Mouse (Mus musculus) adrenal gland, postnatal 4 days (tissue): Measurements from ENCODE around the gene Susd5. TPM values are rescaled to one million over a fixed set of nuclear protein-coding genes. Genes with fewer than 3 reads are reported as not detected.
A peak's percentile ranks its signal among the peaks of the same experiment; 100 is the strongest.
"Not testable (repeated sequence)": the region's sequence is repeated elsewhere in the genome, so short reads cannot be mapped to it uniquely, and the experiment has no call there.

ENCODE experiments used
- DNase-seq, 2 experiments: peaks; one replicate each; pipeline ENCODE4 v3.0.0; 2021 to 2022; ENCODE audit warnings: low spot score in 2 of 2, mixed read lengths in 2 of 2
- total RNA-seq, 2 experiments: library from RNA; stranded (reverse); gene quantifications; 2 replicates each; pipeline ENCODE4 v1.2.3; 2021

Gene Susd5
- total RNA-seq, 2 experiments from 2014 or later, result 0.67 to 0.76 TPM

DNA sequence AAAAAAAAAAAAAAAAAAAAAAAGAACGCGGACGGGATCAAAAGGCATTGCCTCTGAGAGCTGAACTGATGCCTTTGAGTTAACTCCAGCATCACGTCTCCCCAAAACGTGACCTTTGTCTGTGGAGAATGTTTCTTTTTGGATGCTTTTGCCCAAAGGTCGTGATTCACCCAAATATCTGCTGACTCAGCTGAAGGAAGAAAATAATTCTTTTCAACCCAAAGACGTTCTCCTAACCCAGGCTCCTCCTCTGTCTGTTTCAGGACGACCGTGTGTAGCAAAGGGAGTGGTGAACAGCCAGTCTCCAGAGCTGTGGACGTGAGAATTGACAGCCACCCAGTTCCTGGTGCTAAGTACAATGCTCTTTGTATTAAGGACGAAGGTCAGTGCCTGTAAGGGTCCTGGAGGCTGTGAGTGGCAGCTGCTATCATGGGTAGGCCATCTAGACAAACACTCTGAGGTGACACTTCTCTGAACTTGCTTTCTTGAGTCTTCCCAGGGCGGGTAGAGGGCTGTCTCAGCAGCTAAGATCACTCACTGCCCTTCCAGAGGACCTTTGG lies 11.6 kb downstream of the Susd5 start:
- DNase-seq, result no peak

DNA sequence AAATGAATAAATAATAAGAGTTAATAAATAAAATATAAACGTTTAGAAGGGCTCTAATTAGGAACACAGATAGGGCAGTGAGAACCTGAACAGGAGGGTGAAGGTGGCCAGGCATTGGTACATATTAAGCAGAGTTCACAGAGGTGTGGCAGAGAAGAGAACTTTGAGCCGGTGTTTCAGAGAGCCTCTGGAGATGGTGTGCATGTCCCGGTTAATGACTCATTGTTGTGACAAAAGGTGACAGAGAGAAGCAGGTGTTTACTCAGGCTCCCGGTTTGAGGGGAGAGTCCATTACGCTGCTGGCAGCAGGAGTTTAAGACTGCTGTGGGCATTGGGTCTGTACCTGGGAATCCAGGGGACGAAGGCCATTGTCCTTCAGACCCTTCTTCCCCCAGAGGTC lies 12.4 kb downstream of the Susd5 start:
- DNase-seq, result no peak

DNA sequence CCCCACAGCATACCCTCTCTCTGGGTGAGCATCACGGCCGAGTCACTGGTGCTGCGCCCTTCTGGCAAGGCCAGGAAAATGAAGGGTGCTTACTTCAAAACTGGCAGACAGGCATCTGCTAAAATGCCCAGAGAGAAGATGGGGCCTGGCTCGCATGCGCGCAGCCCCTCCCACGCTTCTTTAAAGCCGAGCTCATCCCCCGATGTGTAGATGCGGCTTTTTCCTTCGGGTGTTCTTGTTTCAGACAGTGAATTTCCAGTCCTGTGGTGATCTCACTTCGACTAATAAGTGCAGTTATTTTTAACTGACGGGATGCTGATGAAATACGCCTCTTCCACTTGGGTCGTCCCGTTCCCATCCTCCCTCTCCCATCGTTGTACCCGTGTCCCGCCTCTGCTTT lies 16.7 kb downstream of the Susd5 start:
- no peak for DNase-seq

DNA sequence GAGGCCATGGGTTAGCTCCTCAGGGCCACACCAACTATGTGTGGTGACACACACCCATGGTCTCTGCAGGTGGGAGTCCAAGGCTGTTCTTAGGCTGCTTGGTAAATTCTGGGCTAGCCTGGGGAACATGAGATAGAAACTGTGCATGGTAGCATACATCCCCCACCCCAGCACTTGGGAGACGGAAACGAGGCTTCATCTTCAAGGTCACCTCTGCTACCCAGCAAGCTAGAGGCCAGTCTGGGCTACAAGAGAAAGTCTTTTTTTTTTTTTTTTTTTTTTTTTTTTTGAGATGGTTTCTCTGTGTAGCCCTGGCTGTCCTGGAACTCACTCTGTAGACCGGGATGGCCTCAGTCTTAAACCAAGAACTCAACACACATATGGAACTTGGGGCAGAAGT lies 29.5 kb downstream of the Susd5 start:
- DNase-seq, result no peak

DNA sequence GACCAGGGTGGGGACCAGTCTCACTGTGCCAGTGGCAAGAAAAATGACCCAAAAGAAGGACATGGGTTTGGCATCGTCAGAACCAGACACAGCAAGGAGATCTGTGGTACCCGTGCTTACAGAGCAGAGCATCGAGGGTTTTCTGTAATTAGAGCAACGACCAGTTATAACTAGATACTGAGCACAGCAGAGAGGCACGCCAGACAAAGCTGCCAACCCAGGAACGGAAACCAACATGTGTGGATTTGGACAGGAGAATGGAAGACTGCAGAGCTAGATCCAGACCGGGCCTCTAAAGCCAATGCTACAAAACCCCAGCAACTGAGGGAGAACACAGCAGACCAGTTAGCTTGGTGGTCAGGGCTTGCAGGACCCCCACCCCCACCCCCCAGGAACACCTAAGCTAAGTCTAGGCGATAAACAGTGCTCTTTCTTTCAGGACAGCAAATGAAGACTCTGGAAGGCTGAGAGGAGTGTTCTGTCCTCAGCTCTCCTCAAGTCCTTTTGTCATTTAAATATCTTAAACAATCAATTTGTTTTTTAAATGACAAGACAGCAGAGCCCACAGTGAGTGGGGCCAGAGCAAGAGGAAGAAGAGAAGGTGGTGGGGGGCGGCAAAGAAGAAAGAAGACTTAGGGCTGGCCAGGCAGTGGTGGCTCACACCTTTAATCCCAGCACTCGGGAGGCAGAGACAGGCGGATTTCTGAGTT lies 30.3 kb downstream of the Susd5 start:
- no peak for DNase-seq

DNA sequence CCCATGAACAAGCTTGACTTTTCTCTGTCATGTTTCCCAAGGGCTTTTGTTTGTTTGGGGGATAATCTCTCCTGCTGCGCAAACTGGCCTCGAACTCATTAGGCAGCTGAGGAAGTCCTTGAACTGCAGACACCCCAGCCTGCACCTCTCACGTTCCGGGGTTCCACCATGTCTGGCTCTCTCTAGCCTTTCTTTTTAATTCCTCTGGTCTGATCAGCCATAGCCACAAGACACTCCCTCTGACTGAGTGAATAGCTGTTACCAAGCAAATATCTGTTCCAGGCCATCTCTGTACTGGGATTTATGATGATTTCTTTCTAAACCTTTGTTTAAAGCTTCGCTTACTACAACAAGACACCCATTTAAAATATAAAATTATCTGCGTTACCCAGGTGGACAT lies 31.9 kb downstream of the Susd5 start:
- not testable (repeated sequence) for DNase-seq

DNA sequence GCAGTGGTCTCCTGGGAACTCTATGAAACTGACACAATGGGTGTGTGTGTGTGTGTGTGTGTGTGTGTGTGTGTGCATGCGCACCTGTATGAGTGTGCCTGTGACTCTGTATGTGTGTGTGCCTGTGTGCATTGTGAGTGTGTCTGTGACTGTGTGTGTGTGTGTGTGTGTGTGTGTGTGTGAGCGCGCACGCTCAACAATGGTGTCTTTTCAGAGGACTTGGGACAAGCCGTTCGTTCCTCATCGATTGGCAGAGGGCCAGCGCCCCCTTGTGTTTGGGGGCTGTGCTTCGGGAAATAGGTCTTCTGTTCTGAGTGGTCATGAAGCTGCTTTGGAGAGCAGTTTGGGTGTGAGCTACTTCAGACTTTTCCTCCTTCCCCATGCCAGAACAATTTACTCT lies 35.2 kb downstream of the Susd5 start:
- not testable (repeated sequence) for DNase-seq

DNA sequence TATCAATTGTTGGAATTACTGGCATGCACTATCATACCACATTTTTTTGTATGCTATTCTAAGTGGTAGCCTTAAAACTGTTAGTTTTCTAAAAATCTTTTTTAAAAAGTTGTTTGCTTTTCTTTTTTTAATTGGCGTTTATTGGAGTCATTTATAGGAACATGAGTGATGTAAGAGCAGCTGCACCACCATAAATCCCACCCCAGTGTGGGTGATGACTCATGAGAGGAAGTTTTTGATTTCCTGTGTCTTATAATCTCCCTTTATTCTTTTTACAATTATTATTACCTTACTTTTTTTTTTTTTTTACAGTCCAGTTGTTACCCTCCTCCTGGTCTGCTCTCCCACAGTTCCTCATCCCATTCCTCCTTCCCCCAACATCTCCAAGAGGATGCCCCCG lies 37.9 kb downstream of the Susd5 start:
- no peak for DNase-seq

DNA sequence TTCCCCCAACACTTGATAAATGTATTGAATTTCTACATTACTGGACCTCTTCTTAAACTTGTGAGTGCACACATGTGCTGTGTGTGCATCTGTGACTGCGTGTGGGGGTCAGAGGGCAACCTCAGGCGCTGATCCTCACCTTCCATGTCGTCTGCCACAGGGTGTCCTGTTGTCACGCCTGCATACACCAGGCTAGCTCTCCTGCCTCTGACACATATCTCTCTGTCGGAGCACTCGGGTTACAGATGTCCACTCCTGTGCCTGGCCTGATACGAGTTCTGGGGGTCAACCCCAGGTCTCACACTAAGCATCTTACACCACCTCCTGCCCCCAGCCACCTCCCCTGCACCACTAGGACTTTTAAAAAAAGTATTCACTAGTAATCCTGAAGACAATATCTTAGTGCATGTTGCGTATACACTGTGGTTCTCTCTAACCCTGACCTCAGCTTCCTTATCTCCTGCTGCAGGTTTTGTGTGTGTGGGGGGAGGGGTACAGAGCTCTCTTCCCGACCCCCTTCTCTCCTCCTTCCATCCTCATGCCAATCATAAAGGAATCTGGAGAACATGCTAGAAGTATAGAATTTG lies 41.9 kb downstream of the Susd5 start:
- no peak for DNase-seq

DNA sequence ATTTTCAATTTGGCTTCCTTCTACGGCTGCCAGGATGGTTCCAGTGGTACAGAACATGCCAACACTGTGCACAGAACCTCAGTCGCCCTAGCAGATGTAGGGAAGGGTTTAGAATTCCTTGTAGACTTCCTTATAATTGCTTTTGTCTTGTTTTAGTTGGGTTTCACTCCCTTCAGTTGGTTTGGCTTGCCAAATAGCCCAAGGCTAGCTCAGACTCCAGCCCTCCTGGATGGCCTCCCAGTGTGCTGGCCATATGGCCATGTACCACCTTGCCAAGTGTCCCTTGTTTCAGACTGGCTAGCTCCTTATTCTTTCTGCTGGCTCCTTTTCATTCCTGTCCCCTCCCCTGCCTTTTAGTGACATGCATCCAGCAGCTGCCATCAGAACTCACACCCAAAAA lies 53.3 kb downstream of the Susd5 start:
- DNase-seq, result no peak

DNA sequence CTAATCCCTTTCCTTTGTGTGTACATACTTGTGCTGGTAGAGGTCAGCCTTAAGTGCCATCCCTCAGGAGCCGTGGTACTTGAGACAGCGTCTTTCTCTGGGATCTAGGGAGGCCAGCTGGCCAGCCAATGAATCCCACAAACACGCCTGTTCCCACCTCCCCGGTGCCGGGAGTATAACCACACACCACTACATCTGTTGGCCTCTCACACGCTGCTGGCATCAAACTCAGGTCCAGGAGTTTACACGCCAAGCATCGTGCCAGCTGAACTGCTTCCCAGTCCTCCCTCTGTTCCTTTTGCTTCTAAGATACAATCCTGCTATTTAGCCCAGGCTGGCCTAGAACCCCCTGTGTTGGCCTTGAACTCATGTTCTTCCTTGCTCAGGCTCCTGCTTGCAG lies 54.2 kb downstream of the Susd5 start:
- DNase-seq, result no peak

DNA sequence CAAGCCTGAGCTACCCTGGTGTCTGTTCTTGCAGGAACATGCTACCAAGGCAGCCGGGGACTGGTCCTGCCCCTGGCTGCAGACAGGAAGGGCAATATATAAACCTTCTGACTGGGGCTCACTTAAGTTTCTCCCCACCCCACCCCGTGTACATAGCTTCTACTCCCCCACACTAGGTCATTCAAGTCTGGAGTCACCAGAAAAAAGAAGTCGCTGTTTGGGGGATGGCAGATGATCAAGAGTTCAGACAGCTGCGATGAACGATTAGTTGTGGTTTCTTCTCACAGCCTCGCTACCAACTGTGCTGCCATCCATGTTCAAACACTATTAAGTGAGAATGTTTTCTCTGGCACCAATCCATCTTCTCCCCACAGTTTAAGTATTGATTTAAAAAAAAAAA lies 55.3 kb downstream of the Susd5 start:
- DNase-seq, result no peak

DNA sequence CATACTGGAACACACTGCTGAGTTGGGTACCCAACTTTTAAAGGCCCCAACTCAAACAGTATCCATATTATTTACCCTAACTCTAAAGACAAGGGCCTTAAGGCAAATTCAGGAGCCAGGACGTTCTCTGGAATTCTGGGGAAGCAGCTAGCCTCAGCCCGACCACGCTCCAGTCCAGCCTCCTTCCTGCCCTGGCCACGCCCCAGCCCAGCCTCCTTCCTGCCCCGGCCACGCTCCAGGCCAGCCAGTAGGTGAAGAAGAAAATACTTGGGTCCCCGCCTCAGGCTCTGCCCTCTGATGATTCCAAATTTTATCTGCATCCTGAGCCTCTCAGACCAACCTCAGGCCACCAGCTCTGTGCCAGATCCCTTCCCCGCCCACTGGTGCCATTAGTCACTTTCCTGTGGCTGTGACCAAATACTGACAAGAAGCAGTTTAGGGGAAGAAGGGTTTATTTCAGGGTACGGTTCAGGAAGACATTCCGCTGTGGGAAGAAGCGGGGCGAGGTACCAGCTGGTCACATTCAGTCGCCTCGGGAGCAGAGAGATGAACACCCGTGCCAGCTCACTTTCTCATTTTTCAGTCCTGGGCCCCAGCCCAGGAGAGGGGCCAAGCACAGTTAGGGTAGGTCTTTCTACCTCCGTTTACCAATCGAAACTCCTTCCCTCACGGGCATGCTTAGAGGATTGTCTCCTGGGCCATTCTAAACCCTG lies 57.1 kb downstream of the Susd5 start:
- no peak for DNase-seq

DNA sequence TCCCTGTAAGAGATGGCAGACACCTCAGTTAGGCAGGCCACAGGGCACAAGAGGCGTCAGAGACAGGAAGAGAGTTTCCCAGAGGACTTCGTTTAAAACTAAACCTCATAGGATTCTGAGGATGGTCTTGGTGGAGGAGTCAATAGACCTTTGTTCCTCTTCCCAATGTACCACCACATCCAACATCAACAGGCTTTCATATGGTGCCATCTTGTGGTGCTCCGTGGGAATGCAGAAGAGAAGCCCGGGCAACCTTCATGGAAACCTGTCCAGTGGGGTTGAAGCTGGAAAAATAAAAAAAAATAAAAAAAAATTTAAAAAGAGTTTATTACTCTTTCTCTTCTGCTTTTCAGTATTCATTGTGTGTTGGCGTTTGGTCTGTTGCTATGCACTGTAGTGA lies 59.7 kb downstream of the Susd5 start:
- peak in 1 of 2 experiments; percentile 35 for DNase-seq

DNA sequence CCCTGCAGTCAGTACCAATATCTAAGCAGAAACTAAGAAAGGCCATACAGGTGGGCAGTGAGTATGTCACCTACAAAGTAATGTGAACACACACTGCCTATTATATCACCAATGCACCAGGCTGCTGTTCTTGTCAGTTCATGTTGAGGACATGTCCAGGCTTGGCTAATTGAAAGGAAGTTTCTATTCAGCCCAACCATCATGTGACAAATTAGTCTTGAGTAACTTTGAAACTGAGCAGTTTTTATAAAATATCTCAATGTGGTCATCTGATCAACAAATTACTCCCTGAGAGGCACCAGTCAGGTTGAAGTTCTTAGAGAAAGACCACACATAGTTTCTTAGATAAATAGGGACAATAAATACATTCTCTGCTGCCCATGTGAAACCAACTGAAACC lies 65.9 kb downstream of the Susd5 start:
- DNase-seq, result not testable (repeated sequence)

DNA sequence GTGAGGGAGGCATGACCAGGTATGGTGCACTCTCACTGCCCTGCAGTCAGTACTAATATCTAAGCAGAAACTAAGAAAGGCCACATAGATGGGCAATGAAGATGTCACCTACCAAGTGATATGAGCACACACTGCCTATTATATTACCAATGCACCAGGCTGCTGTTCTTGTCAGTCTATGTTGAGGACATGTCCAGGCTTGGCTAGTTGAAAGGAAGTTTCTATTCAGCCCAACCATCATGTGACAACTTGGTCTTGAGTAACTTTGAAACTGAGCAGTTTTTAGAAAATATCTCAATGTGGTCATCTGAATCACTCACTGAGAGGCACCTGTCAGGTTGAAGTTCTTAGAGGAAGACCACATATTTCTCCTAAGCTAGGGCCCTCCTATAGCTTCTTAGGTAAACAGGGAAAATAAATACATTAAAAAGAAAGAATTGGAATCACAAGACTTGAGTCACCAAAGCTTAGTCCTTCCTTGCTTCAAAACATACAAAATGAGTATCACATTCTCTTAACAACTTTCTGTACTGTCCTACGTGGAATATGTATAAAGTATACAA lies 72.4 kb downstream of the Susd5 start:
- not testable (repeated sequence) for DNase-seq

Other genes starting within 250 kb of the Susd5 start
- gene Ubp1, start 126.2 kb upstream of the Susd5 start, total RNA-seq, result 10 to 100 TPM; 89.4 to 90.8 TPM
- 1 to 10 TPM; 4.9 to 5.7 TPM for gene Fbxl2, start 10.9 kb upstream of the Susd5 start, total RNA-seq